Mouse (Mus musculus): ENCODE results near the gene Pard3. TPM values are rescaled to one million over a fixed set of nuclear protein-coding genes. Genes with fewer than 3 reads are reported as not detected.

Pard3 gene
- polyA plus RNA-seq, 1 experiment from 2014 or later, result 27.3 TPM

DNA sequence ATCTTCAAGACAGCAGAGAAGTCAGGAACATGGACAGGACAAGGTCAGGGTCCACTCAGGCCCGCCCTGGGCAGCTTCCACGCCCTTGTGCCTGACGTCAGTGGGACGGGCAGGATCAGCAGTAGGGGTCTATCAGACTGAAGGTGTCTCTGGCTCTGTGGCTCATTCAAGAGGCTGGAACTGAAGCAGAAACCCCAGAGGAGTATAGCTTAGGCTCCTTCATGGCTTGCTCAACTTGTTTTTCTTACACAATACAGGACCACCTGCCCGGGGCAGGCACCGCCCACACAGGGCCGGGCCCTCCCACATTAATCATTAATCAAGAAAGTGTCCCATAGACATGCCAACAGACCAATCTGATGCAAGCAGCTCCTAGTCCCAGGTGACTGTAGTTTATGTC lies 12.8 kb downstream of the Pard3 start:
- DNase-seq, result no peak
- H3K27ac ChIP-seq (replicated peaks; ENCODE audit: low read depth, low read length), result no peak overlapping the region
- H3K4me1 ChIP-seq (ENCODE audit: control insufficient read depth, insufficient read depth, low read length), result peaks cover 18% of the 10 kb centered on the region
- H3K9me3 ChIP-seq (ENCODE audit: control insufficient read depth, low read length), result no peaks in the 10 kb centered on the region
- WGBS, result 92% methylated on average over 7 of the region's 7 CpGs
- no peak overlapping the region for H3K9ac ChIP-seq (replicated peaks; ENCODE audit: low read length)
- ATAC-seq (ENCODE audit: low FRiP score, low TSS enrichment), result no peak
- no peak overlapping the region for H3K4me3 ChIP-seq (replicated peaks; ENCODE audit: low read depth, low read length)
- H3K36me3 ChIP-seq (ENCODE audit: control insufficient read depth, insufficient read depth, low read length), result no peaks in the 10 kb centered on the region
- H3K27me3 ChIP-seq (ENCODE audit: control insufficient read depth, insufficient read depth, low read length), result no peaks in the 10 kb centered on the region
- no peak overlapping the region for H3K4me2 ChIP-seq (ENCODE audit: low read length)

DNA sequence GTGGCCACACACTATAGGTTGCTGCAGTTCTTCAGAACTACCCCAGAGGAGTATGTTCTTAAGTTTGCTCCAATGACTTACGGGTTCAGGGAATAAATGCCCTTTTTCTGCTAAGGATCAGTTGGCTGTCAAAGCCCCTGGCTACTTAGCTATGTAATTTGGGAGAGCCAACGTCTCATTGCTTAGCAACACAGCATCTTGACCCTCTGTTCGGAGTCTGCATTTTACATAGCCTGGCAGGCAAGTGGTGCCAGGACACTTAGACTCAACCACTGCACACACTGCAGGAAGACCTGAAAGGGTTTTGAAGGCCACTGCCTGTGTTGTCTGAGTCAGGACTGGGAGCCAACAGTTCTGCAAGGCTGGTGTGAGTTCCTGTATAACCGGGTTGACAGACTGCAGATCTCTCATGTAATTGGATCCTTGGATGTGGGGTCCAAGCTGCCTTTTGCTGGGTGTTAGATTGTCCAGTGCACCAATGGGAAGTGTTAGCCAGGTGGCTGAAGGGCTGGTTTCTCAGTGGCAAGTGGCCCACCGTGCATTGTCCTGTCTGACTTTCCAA lies 15.6 kb downstream of the Pard3 start:
- H3K4me2 ChIP-seq (ENCODE audit: low read length), result no peak overlapping the region
- 53% methylated on average over 5 of the region's 5 CpGs for WGBS
- H3K9ac ChIP-seq (replicated peaks; ENCODE audit: low read length), result no peak overlapping the region
- no peaks in the 10 kb centered on the region for H3K36me3 ChIP-seq (ENCODE audit: control insufficient read depth, insufficient read depth, low read length)
- ATAC-seq (ENCODE audit: low FRiP score, low TSS enrichment) (no peak), DNase-seq (no peak)
- H3K4me3 ChIP-seq (replicated peaks; ENCODE audit: low read depth, low read length), result no peak overlapping the region
- H3K27me3 ChIP-seq (ENCODE audit: control insufficient read depth, insufficient read depth, low read length), result no peaks in the 10 kb centered on the region
- peaks cover 10% of the 10 kb centered on the region for H3K4me1 ChIP-seq (ENCODE audit: control insufficient read depth, insufficient read depth, low read length)
- no peaks in the 10 kb centered on the region for H3K9me3 ChIP-seq (ENCODE audit: control insufficient read depth, low read length)
- H3K27ac ChIP-seq (replicated peaks; ENCODE audit: low read depth, low read length), result no peak overlapping the region

DNA sequence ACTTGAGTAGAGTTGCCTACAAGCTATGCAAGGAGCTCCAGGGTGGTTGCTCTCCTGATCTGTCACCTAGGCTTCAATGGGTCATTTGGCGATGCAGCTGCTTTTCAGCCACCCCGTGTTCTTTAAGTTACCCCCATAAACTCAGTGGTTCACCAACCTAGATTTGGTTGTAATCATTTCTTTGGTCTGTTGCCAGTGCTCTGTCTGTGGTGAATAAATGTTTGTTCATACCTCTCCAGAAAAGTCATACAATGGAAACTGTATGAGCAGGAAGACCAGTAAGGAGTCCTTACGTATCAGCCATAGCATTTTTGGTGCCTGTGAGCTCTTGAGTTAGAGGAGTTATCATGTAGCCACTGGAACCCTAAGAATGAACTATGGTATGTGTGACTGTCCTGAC lies 17.6 kb downstream of the Pard3 start:
- Histone ChIP-seq H3K9me3 (ENCODE audit: control insufficient read depth, low read length) (no peaks in the 10 kb centered on the region), H3K36me3 (ENCODE audit: control insufficient read depth, insufficient read depth, low read length) (no peaks in the 10 kb centered on the region), H3K4me2 (ENCODE audit: low read length) (no peak overlapping the region), H3K27ac (replicated peaks; ENCODE audit: low read depth, low read length) (no peak overlapping the region), H3K9ac (replicated peaks; ENCODE audit: low read length) (no peak overlapping the region), H3K4me1 (ENCODE audit: control insufficient read depth, insufficient read depth, low read length) (peaks cover 10% of the 10 kb centered on the region), H3K27me3 (ENCODE audit: control insufficient read depth, insufficient read depth, low read length) (no peaks in the 10 kb centered on the region), H3K4me3 (replicated peaks; ENCODE audit: low read depth, low read length) (no peak overlapping the region)
- no peak for ATAC-seq (ENCODE audit: low FRiP score, low TSS enrichment)
- no peak for DNase-seq
- WGBS, result 96% methylated on average over 3 of the region's 3 CpGs

DNA sequence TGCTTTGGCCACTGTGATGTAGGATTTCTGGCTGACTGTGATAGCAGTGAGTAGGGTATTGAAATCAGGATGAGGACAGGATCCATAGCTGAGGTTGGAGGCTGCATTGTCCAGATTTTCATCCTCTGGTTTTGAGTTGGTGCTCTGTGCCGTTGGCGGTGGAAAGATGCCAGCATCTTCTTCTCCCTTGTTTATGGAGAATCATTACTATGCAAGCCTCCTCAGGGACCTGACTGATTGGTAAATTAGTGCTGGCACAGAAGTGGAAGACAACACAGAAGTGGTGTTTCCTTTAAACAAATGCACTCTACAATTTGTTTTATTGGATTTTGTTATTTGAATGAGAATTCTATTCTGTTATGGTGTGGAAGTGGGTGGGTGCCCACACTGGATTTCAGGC lies 18.8 kb downstream of the Pard3 start:
- 52% methylated on average over 2 of the region's 2 CpGs for WGBS

DNA sequence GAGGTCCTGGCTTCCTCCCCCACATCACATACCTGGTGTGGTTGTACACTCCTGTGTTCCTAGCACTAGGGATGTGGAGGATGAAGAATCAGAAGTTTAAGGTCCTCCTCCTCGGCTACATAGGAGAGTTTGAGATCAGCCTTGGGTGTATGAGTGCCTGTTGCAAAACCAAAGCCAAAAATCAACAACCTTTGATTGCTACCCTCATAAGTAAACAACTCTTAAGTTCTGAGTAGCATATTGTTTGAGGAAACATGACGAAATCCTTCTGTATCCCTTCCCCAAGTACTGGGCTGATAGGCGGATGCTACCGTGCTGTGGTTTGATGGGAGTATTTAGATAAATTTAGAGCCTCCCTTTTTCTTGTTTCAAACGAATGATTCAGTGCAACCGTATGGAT lies 20.9 kb downstream of the Pard3 start:
- Histone ChIP-seq H3K4me3 (replicated peaks; ENCODE audit: low read depth, low read length) (no peak overlapping the region), H3K36me3 (ENCODE audit: control insufficient read depth, insufficient read depth, low read length) (no peaks in the 10 kb centered on the region)
- 92% methylated on average over 6 of the region's 6 CpGs for WGBS

More for the DNA sequence above, 18.8 kb downstream of the Pard3 start:
- Histone ChIP-seq H3K4me3 (replicated peaks; ENCODE audit: low read depth, low read length) (no peak overlapping the region), H3K27me3 (ENCODE audit: control insufficient read depth, insufficient read depth, low read length) (no peaks in the 10 kb centered on the region), H3K27ac (replicated peaks; ENCODE audit: low read depth, low read length) (peak overlapping the region; percentile 20; the same call in 1 of the 2 replicates), H3K9ac (replicated peaks; ENCODE audit: low read length) (no peak overlapping the region), H3K9me3 (ENCODE audit: control insufficient read depth, low read length) (no peaks in the 10 kb centered on the region), H3K4me2 (ENCODE audit: low read length) (no peak overlapping the region), H3K4me1 (ENCODE audit: control insufficient read depth, insufficient read depth, low read length) (peaks cover 10% of the 10 kb centered on the region), H3K36me3 (ENCODE audit: control insufficient read depth, insufficient read depth, low read length) (no peaks in the 10 kb centered on the region)
- DNase-seq, result peak; percentile 48
- ATAC-seq (ENCODE audit: low FRiP score, low TSS enrichment), result no peak

DNA sequence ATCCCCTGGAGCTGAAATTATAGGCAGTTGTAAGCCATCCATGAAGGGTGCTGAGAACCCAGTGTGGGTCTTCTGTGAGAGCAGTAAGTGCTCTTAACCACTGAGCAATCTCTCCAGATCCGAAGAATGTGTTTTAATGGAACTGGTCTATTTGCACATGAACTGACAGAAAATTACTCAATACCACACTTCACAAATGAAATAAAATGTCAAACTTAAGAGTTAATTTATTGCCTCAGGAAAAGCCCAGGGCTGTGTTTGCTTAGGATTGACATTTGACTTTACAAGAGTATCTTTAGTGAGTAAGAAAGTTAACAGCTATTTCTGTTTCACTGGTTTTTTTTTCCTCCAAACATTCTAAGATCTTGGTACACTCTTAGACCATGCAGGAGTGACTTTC lies 23.7 kb downstream of the Pard3 start:
- WGBS, result 77% methylated on average over 1 of the region's 1 CpGs
- H3K9me3 ChIP-seq (ENCODE audit: control insufficient read depth, low read length), result no peaks in the 10 kb centered on the region
- H3K4me1 ChIP-seq (ENCODE audit: control insufficient read depth, insufficient read depth, low read length), result peaks cover 12% of the 10 kb centered on the region
- no peak overlapping the region for H3K27ac ChIP-seq (replicated peaks; ENCODE audit: low read depth, low read length)
- H3K27me3 ChIP-seq (ENCODE audit: control insufficient read depth, insufficient read depth, low read length), result no peaks in the 10 kb centered on the region
- H3K9ac ChIP-seq (replicated peaks; ENCODE audit: low read length), result no peak overlapping the region
- no peaks in the 10 kb centered on the region for H3K36me3 ChIP-seq (ENCODE audit: control insufficient read depth, insufficient read depth, low read length)
- no peak overlapping the region for H3K4me3 ChIP-seq (replicated peaks; ENCODE audit: low read depth, low read length)
- ATAC-seq (ENCODE audit: low FRiP score, low TSS enrichment), result no peak
- no peak for DNase-seq
- H3K4me2 ChIP-seq (ENCODE audit: low read length), result no peak overlapping the region

More for the DNA sequence above, 20.9 kb downstream of the Pard3 start:
- Histone ChIP-seq H3K4me2 (ENCODE audit: low read length) (no peak overlapping the region), H3K4me1 (ENCODE audit: control insufficient read depth, insufficient read depth, low read length) (peaks cover 11% of the 10 kb centered on the region), H3K27me3 (ENCODE audit: control insufficient read depth, insufficient read depth, low read length) (no peaks in the 10 kb centered on the region), H3K9ac (replicated peaks; ENCODE audit: low read length) (no peak overlapping the region), H3K27ac (replicated peaks; ENCODE audit: low read depth, low read length) (no peak overlapping the region), H3K9me3 (ENCODE audit: control insufficient read depth, low read length) (no peaks in the 10 kb centered on the region)
- ATAC-seq (ENCODE audit: low FRiP score, low TSS enrichment) (no peak), DNase-seq (no peak)

DNA sequence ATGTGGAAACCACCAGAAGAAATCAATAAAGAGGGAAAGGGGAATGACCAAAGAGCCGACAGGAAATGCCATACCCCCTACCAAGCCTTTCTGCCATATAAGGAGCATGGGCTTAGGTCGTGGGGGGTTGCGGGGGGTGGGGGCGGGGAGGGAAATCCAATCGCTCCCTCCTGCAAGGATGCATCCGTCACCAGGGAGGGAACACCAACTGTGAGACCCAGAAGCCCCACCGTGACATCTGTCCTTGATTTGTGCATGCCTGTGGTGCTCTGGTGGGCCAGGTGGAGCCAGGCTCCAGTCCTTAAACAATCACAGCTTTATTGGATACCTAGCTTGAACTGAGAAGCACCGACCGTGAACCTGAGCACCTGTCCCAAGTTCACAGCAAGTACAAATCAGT lies 24.7 kb downstream of the Pard3 start:
- H3K4me3 ChIP-seq (replicated peaks; ENCODE audit: low read depth, low read length), result no peak overlapping the region
- no peak overlapping the region for H3K27ac ChIP-seq (replicated peaks; ENCODE audit: low read depth, low read length)
- WGBS, result 28% methylated on average over 9 of the region's 9 CpGs
- DNase-seq (no peak), ATAC-seq (ENCODE audit: low FRiP score, low TSS enrichment) (no peak)
- no peaks in the 10 kb centered on the region for H3K9me3 ChIP-seq (ENCODE audit: control insufficient read depth, low read length)
- H3K4me2 ChIP-seq (ENCODE audit: low read length), result no peak overlapping the region
- no peaks in the 10 kb centered on the region for H3K27me3 ChIP-seq (ENCODE audit: control insufficient read depth, insufficient read depth, low read length)
- H3K36me3 ChIP-seq (ENCODE audit: control insufficient read depth, insufficient read depth, low read length), result no peaks in the 10 kb centered on the region
- H3K4me1 ChIP-seq (ENCODE audit: control insufficient read depth, insufficient read depth, low read length), result peaks cover 20% of the 10 kb centered on the region
- H3K9ac ChIP-seq (replicated peaks; ENCODE audit: low read length), result peak overlapping the region; percentile 12; the same call in 1 of the 2 replicates

DNA sequence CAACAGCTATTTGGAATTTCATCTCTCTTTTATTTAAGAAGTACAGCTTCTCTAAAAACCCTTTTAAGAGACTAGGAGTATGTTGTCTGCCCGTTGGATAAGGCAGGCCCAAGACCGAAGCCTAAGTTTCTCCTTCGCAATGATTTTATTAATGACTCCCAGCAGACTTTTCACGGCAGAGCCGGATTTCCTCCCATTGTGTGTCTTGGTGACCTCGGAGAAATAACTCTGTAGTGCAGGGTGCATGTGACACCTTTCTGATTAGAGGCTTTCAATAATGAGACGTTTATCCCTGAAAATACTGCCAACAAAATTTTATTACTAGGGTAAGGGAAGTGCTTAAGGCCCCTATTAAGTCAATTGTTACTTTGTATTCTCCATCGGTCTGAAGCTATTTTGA lies 25.3 kb downstream of the Pard3 start:
- H3K36me3 ChIP-seq (ENCODE audit: control insufficient read depth, insufficient read depth, low read length), result no peaks in the 10 kb centered on the region
- DNase-seq (no peak), ATAC-seq (ENCODE audit: low FRiP score, low TSS enrichment) (no peak)

DNA sequence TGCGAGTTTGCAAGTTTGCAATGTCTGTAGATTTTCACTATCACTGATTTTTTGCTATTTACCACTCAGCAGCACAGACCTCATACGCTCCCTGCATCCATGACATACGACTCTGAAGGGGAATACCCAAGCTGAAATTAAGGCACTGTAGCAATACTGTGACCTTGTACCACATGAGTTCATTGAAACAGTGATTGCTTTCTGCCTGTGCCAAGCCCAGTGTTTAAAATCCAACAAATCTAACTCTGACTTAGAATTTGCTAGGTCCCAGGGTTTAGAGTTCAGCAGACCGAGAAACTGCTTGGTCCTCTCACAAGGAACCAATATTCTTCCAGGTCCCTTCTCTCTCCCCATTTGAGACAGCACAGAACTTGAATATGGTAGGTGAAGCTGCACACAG lies 26.7 kb downstream of the Pard3 start:
- Histone ChIP-seq H3K27me3 (ENCODE audit: control insufficient read depth, insufficient read depth, low read length) (no peaks in the 10 kb centered on the region), H3K36me3 (ENCODE audit: control insufficient read depth, insufficient read depth, low read length) (no peaks in the 10 kb centered on the region), H3K4me2 (ENCODE audit: low read length) (no peak overlapping the region), H3K4me3 (replicated peaks; ENCODE audit: low read depth, low read length) (no peak overlapping the region), H3K9ac (replicated peaks; ENCODE audit: low read length) (no peak overlapping the region), H3K27ac (replicated peaks; ENCODE audit: low read depth, low read length) (no peak overlapping the region), H3K9me3 (ENCODE audit: control insufficient read depth, low read length) (no peaks in the 10 kb centered on the region), H3K4me1 (ENCODE audit: control insufficient read depth, insufficient read depth, low read length) (peaks cover 24% of the 10 kb centered on the region)
- WGBS, result 92% methylated on average over 4 of the region's 4 CpGs
- DNase-seq (no peak), ATAC-seq (ENCODE audit: low FRiP score, low TSS enrichment) (no peak)

More for the DNA sequence above, 25.3 kb downstream of the Pard3 start:
- 58% methylated on average over 8 of the region's 8 CpGs for WGBS
- H3K4me1 ChIP-seq (ENCODE audit: control insufficient read depth, insufficient read depth, low read length), result peaks cover 24% of the 10 kb centered on the region
- H3K27me3 ChIP-seq (ENCODE audit: control insufficient read depth, insufficient read depth, low read length), result no peaks in the 10 kb centered on the region
- no peak overlapping the region for H3K4me2 ChIP-seq (ENCODE audit: low read length)
- H3K9me3 ChIP-seq (ENCODE audit: control insufficient read depth, low read length), result no peaks in the 10 kb centered on the region
- H3K27ac ChIP-seq (replicated peaks; ENCODE audit: low read depth, low read length), result no peak overlapping the region
- no peak overlapping the region for H3K4me3 ChIP-seq (replicated peaks; ENCODE audit: low read depth, low read length)
- H3K9ac ChIP-seq (replicated peaks; ENCODE audit: low read length), result no peak overlapping the region

Measured in midbrain, embryonic 14.5 days (tissue).